Mouse (Mus musculus) heart, postnatal 0 days (tissue): Measurements from ENCODE around the gene Zfp92. TPM values are rescaled to one million over a fixed set of nuclear protein-coding genes. Genes with fewer than 3 reads are reported as not detected.

Experiments used
- ATAC-seq: fragments of 200-750 bp; cut with Nextera tagmentation; 2 replicates; pipeline ENCODE4 v1.8.0; 2017; ENCODE audit warnings: low read depth, moderate number of reproducible peaks, moderate library complexity; ENCODE audit not compliant: insufficient read depth
- DNase-seq: peaks from one replicate; pipeline ENCODE4 v3.0.0-alpha.2; 2016; ENCODE audit warnings: low spot score
- H3K27ac ChIP-seq: fragments of 300-500 bp; sonication (generic); 2 replicates; pipeline ENCODE4 v1.5.1; 2014; ENCODE audit warnings: low read depth, mild to moderate bottlenecking
- H3K27me3 ChIP-seq: fragments of 300-500 bp; sonication (generic); 2 replicates; pipeline ENCODE4 v1.6.1; 2014; ENCODE audit warnings: low read length, mixed read lengths; ENCODE audit not compliant: control insufficient read depth, insufficient read depth
- H3K36me3 ChIP-seq: fragments of 300-500 bp; sonication (generic); replicated peaks from 2 replicates; pipeline ENCODE4 v1.6.1; 2014; ENCODE audit warnings: low read length, mixed read lengths; ENCODE audit not compliant: control insufficient read depth, insufficient read depth
- H3K4me1 ChIP-seq: fragments of 300-500 bp; sonication (generic); 2 replicates; pipeline ENCODE4 v1.6.1; 2014; ENCODE audit warnings: antibody characterized with exemption; ENCODE audit not compliant: control insufficient read depth, insufficient read depth
- H3K4me2 ChIP-seq: fragments of 300-500 bp; sonication (generic); 2 replicates; pipeline ENCODE4 v1.6.1; 2014; ENCODE audit warnings: low read depth, mild to moderate bottlenecking, low read length, moderate library complexity
- H3K4me3 ChIP-seq: fragments of 300-500 bp; sonication (generic); 2 replicates; pipeline ENCODE4 v1.5.1; 2014; ENCODE audit warnings: low read depth, low read length
- H3K9ac ChIP-seq: fragments of 300-500 bp; sonication (generic); replicated peaks from 2 replicates; pipeline ENCODE4 v1.6.1; 2014; ENCODE audit warnings: low read depth, low read length, mixed read lengths
- H3K9me3 ChIP-seq: fragments of 300-500 bp; sonication (generic); replicated peaks from 2 replicates; pipeline ENCODE4 v1.6.1; 2016; ENCODE audit warnings: low read length; ENCODE audit not compliant: control insufficient read depth
- CTCF ChIP-seq: IDR thresholded peaks from 2 replicates; pipeline ENCODE4 v1.5.1; 2016; ENCODE audit warnings: antibody characterized with exemption, control low read depth, low read depth
- EP300 ChIP-seq: IDR thresholded peaks from 2 replicates; pipeline ENCODE4 v1.6.1; 2016; ENCODE audit warnings: antibody characterized with exemption, low read depth
- WGBS: fragments of 180-500 bp; shearing (Covaris S2); extraction: QIAGEN DNeasy Blood & Tissue Kit; methylation state at CpG from one replicate; pipeline ENCODE4 v1.1.7; 2014; 5-methylcytosine and 5-hydroxymethylcytosine counted together
- polyA plus RNA-seq: library from polyadenylated mRNA; unstranded; fragments of >200 nt; fragmentation: Nextera tagmentation; extraction: Ambion mirVana; gene quantifications from 2 replicates; pipeline ENCODE4 v1.2.1, GENCODE M21; 2015
- total RNA-seq: library from RNA; depleted of rRNA; stranded (reverse); fragments of >200 nt; gene quantifications from 2 replicates; pipeline ENCODE4 v1.2.3, GENCODE M21; 2014; ENCODE audit warnings: low replicate concordance

Gene Zfp92
- total and polyA plus RNA-seq, 2 experiments from 2014 or later, result 0.76 TPM; not detected in 1

DNA sequence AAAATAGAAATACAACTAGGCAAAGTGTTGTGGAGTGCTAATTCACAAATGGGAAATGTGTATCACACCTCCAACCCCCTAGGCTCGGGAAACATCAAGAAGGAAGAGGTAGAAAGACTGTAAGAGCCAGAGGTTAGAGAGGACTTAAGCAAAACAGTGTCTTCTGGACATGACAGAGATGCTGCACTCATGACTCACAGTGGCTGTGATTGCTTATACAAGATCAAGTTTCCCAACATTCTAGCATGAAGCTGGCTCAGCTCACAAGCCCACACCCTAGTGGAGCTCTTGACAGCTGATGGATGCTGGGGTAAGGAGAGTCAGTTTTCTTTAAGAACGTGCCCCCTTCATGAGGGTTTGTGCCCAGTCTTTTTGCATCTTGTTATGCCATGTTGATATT, 30.5 kb downstream of the Zfp92 start:
- no peak overlapping the region for H3K4me3 ChIP-seq
- DNase-seq, result no peak
- H3K4me2 ChIP-seq, result no peak overlapping the region
- H3K36me3 ChIP-seq, result 0 out of 2 replicates have a peak, but pooled peaks cover 5% of the 10 kb centered on the region
- no peaks in the 10 kb centered on the region for H3K27me3 ChIP-seq
- H3K4me1 ChIP-seq, result no peaks in the 10 kb centered on the region
- H3K9me3 ChIP-seq, result no peaks in the 10 kb centered on the region
- 67% methylated on average over 2 of the region's 2 CpGs for WGBS
- TF ChIP-seq EP300 (no peak), CTCF (no peak)
- no peak overlapping the region for H3K9ac ChIP-seq
- H3K27ac ChIP-seq, result no peak overlapping the region
- no peak for ATAC-seq

DNA sequence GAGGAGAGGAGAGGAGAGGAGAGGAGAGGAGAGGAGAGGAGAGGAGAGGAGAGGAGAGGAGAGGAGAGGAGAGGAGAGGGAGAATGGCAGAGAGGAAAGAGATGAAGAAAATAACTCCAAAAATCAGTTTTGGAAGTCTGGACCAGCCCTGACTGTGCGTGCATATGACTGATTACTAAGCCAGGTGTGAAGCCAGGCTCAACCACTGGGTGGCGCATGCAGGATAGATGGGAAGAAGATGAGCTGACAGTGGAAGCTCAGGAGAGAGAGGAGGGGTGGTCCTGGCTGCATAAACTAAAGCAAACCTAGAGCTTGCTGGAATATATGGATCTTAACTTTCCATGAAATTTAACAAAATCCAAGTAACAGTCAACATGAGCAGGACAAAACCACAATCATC, 41.1 kb downstream of the Zfp92 start:
- no peak overlapping the region for H3K9ac ChIP-seq
- H3K27me3 ChIP-seq, result no peaks in the 10 kb centered on the region
- H3K9me3 ChIP-seq, result no peaks in the 10 kb centered on the region
- 5% methylated on average over 2 of the region's 2 CpGs for WGBS
- TF ChIP-seq EP300 (no peak), CTCF (peak; percentile 61)
- DNase-seq (no peak), ATAC-seq (no peak)
- H3K27ac ChIP-seq, result no peak overlapping the region
- H3K4me2 ChIP-seq, result no peak overlapping the region
- no peaks in the 10 kb centered on the region for H3K4me1 ChIP-seq
- no peak overlapping the region for H3K4me3 ChIP-seq
- H3K36me3 ChIP-seq, result no peaks in the 10 kb centered on the region

DNA sequence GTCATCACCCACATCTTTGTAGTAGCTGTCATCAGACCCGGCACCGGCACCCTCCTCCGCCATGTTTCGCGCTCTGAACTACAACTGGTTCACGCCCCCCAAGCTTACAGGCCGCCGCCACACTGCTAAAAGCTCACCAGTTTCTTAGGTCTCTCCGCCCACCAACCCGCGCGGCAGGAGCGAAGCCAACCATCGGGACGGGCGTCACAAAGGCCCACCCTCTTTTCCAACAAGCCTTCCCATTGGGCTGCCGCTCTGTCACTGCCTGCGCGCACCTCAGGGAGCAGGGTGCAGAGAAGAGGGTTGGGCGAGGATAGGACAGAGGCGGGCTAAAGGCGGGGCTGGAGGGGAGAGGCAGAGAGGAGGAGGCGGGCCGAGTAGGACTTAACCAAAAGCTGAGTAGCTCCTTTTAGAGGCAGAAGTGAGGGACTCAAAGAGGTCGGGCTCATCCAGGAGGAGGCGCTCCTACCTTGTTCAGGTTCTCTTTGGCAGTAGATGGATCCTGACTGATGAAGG, 48.0 kb downstream of the Zfp92 start, which contains the start of gene Haus7:
Gene Haus7, minus strand, starts transcription at position 168 of the 516 bp plus-strand sequence.
- Histone ChIP-seq H3K27me3 (no peaks in the 10 kb centered on the region), H3K27ac (no peak within 1 kb of the TSS), H3K4me2 (peak within 1 kb of the TSS; percentile 69), H3K4me3 (peak within 1 kb of the TSS; percentile 62), H3K36me3 (no peaks in the 10 kb centered on the region), H3K9me3 (no peaks in the 10 kb centered on the region), H3K4me1 (0 out of 2 replicates have a peak, but pooled peaks cover 4% of the 10 kb centered on the region), H3K9ac (peak within 1 kb of the TSS; percentile 56; the same call in 1 of the 2 replicates)
- ATAC-seq (peak; percentile 100), DNase-seq (peak; percentile 95)
- 22% methylated on average over 26 of the region's 26 CpGs for WGBS
- TF ChIP-seq EP300 (no peak), CTCF (peak; percentile 53)

DNA sequence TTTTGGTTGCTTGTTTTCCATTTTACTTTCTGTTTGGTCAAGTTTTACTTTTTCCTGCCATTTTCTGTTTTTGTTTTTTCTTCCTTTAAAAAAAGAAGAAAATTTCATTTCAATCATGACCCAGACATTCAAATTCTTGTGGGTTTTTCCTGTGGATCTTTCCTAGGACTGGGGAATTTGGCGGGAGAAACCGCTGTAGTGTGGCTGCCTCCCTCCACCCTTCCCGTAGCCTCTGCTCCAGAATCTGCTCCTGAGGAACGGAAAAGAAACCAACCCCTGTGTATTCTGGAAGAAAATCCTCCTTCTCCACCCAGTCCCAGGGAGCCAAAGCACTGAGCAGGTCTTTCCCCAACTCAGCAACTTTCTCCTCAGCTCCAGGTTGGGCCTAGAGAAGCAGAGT, 49.9 kb downstream of the Zfp92 start:
- no peak for ATAC-seq
- WGBS, result 66% methylated on average over 4 of the region's 4 CpGs
- no peak overlapping the region for H3K27ac ChIP-seq

DNA sequence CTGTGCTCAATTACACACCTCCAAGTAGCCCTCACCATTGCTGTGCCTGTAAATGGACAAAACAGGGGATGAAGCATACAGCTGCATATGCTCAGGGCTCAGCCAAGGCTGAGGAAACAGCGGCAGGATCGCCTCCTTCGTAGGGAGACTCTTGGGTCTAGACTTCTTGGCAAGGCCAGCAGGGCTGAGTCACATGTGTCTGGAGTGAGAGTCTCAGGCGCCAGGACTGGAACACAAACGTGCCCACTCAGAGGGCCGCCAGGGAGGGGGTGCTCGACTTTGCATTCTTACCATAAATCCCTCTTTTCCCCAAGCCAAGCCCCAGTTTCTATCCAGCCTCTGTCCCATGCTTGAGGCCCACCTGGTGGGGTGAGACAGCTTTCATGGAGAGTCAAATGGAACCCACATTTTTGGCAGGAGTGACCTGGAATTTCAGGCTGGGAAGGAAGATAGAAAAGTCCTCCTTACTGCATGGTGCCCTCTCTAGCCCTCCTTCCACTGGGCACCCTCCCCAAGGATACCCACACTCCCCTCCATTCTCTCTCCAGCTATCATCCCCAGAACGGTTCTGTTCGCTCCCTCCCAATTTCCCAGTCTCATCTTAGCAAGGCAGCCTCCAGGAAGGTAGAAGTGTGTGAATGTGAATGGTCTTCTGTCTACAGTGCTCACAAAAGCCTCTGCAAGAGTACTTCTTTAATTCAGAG, 54.7 kb downstream of the Zfp92 start:
- no peak overlapping the region for H3K4me2 ChIP-seq
- no peak overlapping the region for H3K4me3 ChIP-seq
- no peak overlapping the region for H3K9ac ChIP-seq
- DNase-seq (no peak), ATAC-seq (peak; percentile 69)
- H3K27me3 ChIP-seq, result no peaks in the 10 kb centered on the region
- H3K27ac ChIP-seq, result peak overlapping the region; percentile 23; the same call in 1 of the 2 replicates
- WGBS, result 43% methylated on average over 9 of the region's 9 CpGs
- no peaks in the 10 kb centered on the region for H3K36me3 ChIP-seq
- TF ChIP-seq CTCF (no peak), EP300 (no peak)
- H3K4me1 ChIP-seq, result no peaks in the 10 kb centered on the region
- no peaks in the 10 kb centered on the region for H3K9me3 ChIP-seq

More for the DNA sequence above, 49.9 kb downstream of the Zfp92 start:
- no peak for DNase-seq
- Histone ChIP-seq H3K4me1 (0 out of 2 replicates have a peak, but pooled peaks cover 4% of the 10 kb centered on the region), H3K9me3 (no peaks in the 10 kb centered on the region), H3K36me3 (no peaks in the 10 kb centered on the region), H3K4me3 (no peak overlapping the region), H3K27me3 (no peaks in the 10 kb centered on the region), H3K4me2 (no peak overlapping the region), H3K9ac (no peak overlapping the region)
- TF ChIP-seq EP300 (no peak), CTCF (no peak)
